Mouse (Mus musculus): ENCODE measurements at regions not wholly inside any gene's neighbourhood (a gene's known extent, or its start where the extent isn't known, plus 50 kb on each side); places are given as distances from the start of the nearest gene placed in this dataset.

- TF ChIP-seq TCF12 (IDR thresholded peaks at IDR 0.05; ENCODE audit: insufficient read depth, poor library complexity, severe bottlenecking) (no peak), CEBPB (IDR thresholded peaks at IDR 0.05; ENCODE audit: insufficient read depth, poor library complexity, severe bottlenecking) (no peak), MAX (IDR thresholded peaks at IDR 0.05; ENCODE audit: low read depth) (no peak), E2F4 (IDR thresholded peaks at IDR 0.05; ENCODE audit: insufficient read depth) (no peak), REST (IDR thresholded peaks at IDR 0.05; ENCODE audit: insufficient read depth, insufficient read length) (no peak), POLR2A (IDR thresholded peaks at IDR 0.05; ENCODE audit: insufficient read length, low read depth) (no peak), MYOD1 (IDR thresholded peaks at IDR 0.05; ENCODE audit: control insufficient read depth in 1 of 3, insufficient read length in 2 of 3, low read depth in 2 of 3) (no peak)
These were observed 228.4 kb upstream of the Mmadhc start for GRCm38 (mm10) chr2:50524838-50525615.

Measured in myocyte (in vitro differentiated cells).